Mouse (Mus musculus) kidney, embryonic 14.5 days (tissue): ENCODE results near the gene Macrod2. TPM values are rescaled to one million over a fixed set of nuclear protein-coding genes. Genes with fewer than 3 reads are reported as not detected.

Experiments
- ATAC-seq: fragments of 200-750 bp; cut with Nextera tagmentation; 2 replicates; pipeline ENCODE4 v1.8.0; 2017; ENCODE audit warnings: moderate number of reproducible peaks, mild to moderate bottlenecking, moderate TSS enrichment, moderate library complexity; ENCODE audit not compliant: low FRiP score, low TSS enrichment
- H3K27ac ChIP-seq: fragments of 300-500 bp; sonication (generic); 2 replicates; pipeline ENCODE4 v1.5.1; 2014; ENCODE audit warnings: low read depth, mild to moderate bottlenecking, low read length, moderate library complexity, mixed read lengths
- H3K27me3 ChIP-seq: fragments of 300-500 bp; sonication (generic); 2 replicates; pipeline ENCODE4 v1.6.1; 2014; ENCODE audit warnings: mild to moderate bottlenecking, low read length; ENCODE audit not compliant: control insufficient read depth, insufficient read depth
- H3K36me3 ChIP-seq: fragments of 300-500 bp; sonication (generic); 2 replicates; pipeline ENCODE4 v1.6.1; 2014; ENCODE audit warnings: low read length, mixed read lengths; ENCODE audit not compliant: control insufficient read depth, insufficient read depth
- H3K4me1 ChIP-seq: fragments of 300-500 bp; sonication (generic); 2 replicates; pipeline ENCODE4 v1.6.1; 2014; ENCODE audit warnings: low read length, mixed read lengths; ENCODE audit not compliant: control insufficient read depth, insufficient read depth
- H3K4me2 ChIP-seq: fragments of 300-500 bp; sonication (generic); replicated peaks from 2 replicates; pipeline ENCODE4 v1.6.1; 2014; ENCODE audit warnings: low read depth, mild to moderate bottlenecking, low read length
- H3K4me3 ChIP-seq: fragments of 300-500 bp; sonication (generic); 2 replicates; pipeline ENCODE4 v1.5.1; 2014; ENCODE audit warnings: mild to moderate bottlenecking, low read length
- H3K9ac ChIP-seq: fragments of 300-500 bp; sonication (generic); 2 replicates; pipeline ENCODE4 v1.6.1; 2014; ENCODE audit warnings: low read depth, mild to moderate bottlenecking, low read length, moderate library complexity
- H3K9me3 ChIP-seq: fragments of 300-500 bp; sonication (generic); 2 replicates; pipeline ENCODE4 v1.6.1; 2016; ENCODE audit warnings: low read length; ENCODE audit not compliant: control insufficient read depth
- WGBS: fragments of 180-500 bp; shearing (Covaris S2); extraction: QIAGEN DNeasy Blood & Tissue Kit; methylation state at CpG from one replicate; pipeline ENCODE4 v1.1.7; 2014; 5-methylcytosine and 5-hydroxymethylcytosine counted together
- polyA plus RNA-seq: library from polyadenylated mRNA; unstranded; fragments of >200 nt; fragmentation: Nextera tagmentation; extraction: Ambion mirVana; gene quantifications from 2 replicates; pipeline ENCODE4 v1.2.1, GENCODE M21; 2014

Gene Macrod2
- polyA plus RNA-seq, 1 experiment from 2014 or later: 22.2 TPM

- Histone ChIP-seq H3K4me1 (no peaks in the 10 kb centered on the region), H3K27ac (no peak overlapping the region), H3K9me3 (no peaks in the 10 kb centered on the region), H3K4me3 (no peak overlapping the region), H3K27me3 (no peaks in the 10 kb centered on the region), H3K9ac (no peak overlapping the region), H3K4me2 (no peak overlapping the region), H3K36me3 (no peaks in the 10 kb centered on the region)
- peak; percentile 78 for ATAC-seq
- 40% methylated on average over 1 of the region's 1 CpGs for WGBS
Measured at GRCm38 (mm10) chr2:141173167-141173566, 778.1 kb downstream of the Macrod2 start.

GRCm38 (mm10) chr2:141173607-141174006, 778.5 kb downstream of the Macrod2 start:
- Histone ChIP-seq H3K27ac (no peak overlapping the region), H3K4me3 (no peak overlapping the region), H3K9me3 (no peaks in the 10 kb centered on the region), H3K4me2 (no peak overlapping the region), H3K9ac (no peak overlapping the region), H3K4me1 (no peaks in the 10 kb centered on the region), H3K27me3 (no peaks in the 10 kb centered on the region), H3K36me3 (no peaks in the 10 kb centered on the region)
- 35% methylated on average over 3 of the region's 3 CpGs for WGBS
- ATAC-seq: peak; percentile 62

GRCm38 (mm10) chr2:141180656-141181055, 785.5 kb downstream of the Macrod2 start:
- Histone ChIP-seq H3K27ac (no peak overlapping the region), H3K36me3 (no peaks in the 10 kb centered on the region), H3K9me3 (no peaks in the 10 kb centered on the region), H3K4me2 (no peak overlapping the region), H3K4me1 (no peaks in the 10 kb centered on the region), H3K4me3 (no peak overlapping the region), H3K9ac (no peak overlapping the region), H3K27me3 (no peaks in the 10 kb centered on the region)
- no peak for ATAC-seq
- WGBS: 58% methylated on average over 1 of the region's 1 CpGs

GRCm38 (mm10) chr2:141182034-141182759, 787.1 kb downstream of the Macrod2 start:
- H3K4me1 ChIP-seq: no peaks in the 10 kb centered on the region
- H3K36me3 ChIP-seq: no peaks in the 10 kb centered on the region
- H3K4me2 ChIP-seq: no peak overlapping the region
- ATAC-seq: no peak
- no peak overlapping the region for H3K4me3 ChIP-seq
- WGBS: 58% methylated on average over 5 of the region's 5 CpGs
- H3K27ac ChIP-seq: no peak overlapping the region
- H3K9me3 ChIP-seq: no peaks in the 10 kb centered on the region
- H3K9ac ChIP-seq: no peak overlapping the region
- H3K27me3 ChIP-seq: no peaks in the 10 kb centered on the region

- Histone ChIP-seq H3K36me3 (no peaks in the 10 kb centered on the region), H3K4me2 (no peak overlapping the region), H3K27me3 (no peaks in the 10 kb centered on the region), H3K9me3 (no peaks in the 10 kb centered on the region), H3K9ac (no peak overlapping the region), H3K4me3 (no peak overlapping the region), H3K27ac (no peak overlapping the region), H3K4me1 (no peaks in the 10 kb centered on the region)
- peak; percentile 57; the same call in 1 of the 2 replicates for ATAC-seq
Measured at GRCm38 (mm10) chr2:141194476-141194875, 799.4 kb downstream of the Macrod2 start.

GRCm38 (mm10) chr2:141200481-141200880, 805.4 kb downstream of the Macrod2 start:
- Histone ChIP-seq H3K36me3 (no peaks in the 10 kb centered on the region), H3K27me3 (no peaks in the 10 kb centered on the region), H3K4me2 (no peak overlapping the region), H3K4me1 (no peaks in the 10 kb centered on the region), H3K9ac (no peak overlapping the region), H3K27ac (no peak overlapping the region), H3K4me3 (no peak overlapping the region), H3K9me3 (no peaks in the 10 kb centered on the region)
- 75% methylated on average over 4 of the region's 4 CpGs for WGBS
- no peak for ATAC-seq

- no peak for ATAC-seq
- Histone ChIP-seq H3K4me2 (no peak overlapping the region), H3K27ac (no peak overlapping the region), H3K4me1 (no peaks in the 10 kb centered on the region), H3K4me3 (no peak overlapping the region), H3K9me3 (no peaks in the 10 kb centered on the region), H3K27me3 (no peaks in the 10 kb centered on the region), H3K9ac (no peak overlapping the region), H3K36me3 (no peaks in the 10 kb centered on the region)
- WGBS: 64% methylated on average over 2 of the region's 2 CpGs
Measured at GRCm38 (mm10) chr2:141201303-141202014, 806.4 kb downstream of the Macrod2 start.

- no peaks in the 10 kb centered on the region for H3K27me3 ChIP-seq
- WGBS: 86% methylated on average over 1 of the region's 1 CpGs
- ATAC-seq: no peak
Measured at GRCm38 (mm10) chr2:141202015-141202364, 806.9 kb downstream of the Macrod2 start.

GRCm38 (mm10) chr2:141211346-141211745, 816.2 kb downstream of the Macrod2 start:
- Histone ChIP-seq H3K9me3 (no peaks in the 10 kb centered on the region), H3K4me1 (no peaks in the 10 kb centered on the region), H3K36me3 (no peaks in the 10 kb centered on the region), H3K27ac (no peak overlapping the region), H3K27me3 (no peaks in the 10 kb centered on the region), H3K4me2 (no peak overlapping the region), H3K4me3 (no peak overlapping the region), H3K9ac (no peak overlapping the region)
- 90% methylated on average over 5 of the region's 5 CpGs for WGBS
- ATAC-seq: no peak

More at GRCm38 (mm10) chr2:141202015-141202364, 806.9 kb downstream of the Macrod2 start:
- Histone ChIP-seq H3K9ac (no peak overlapping the region), H3K36me3 (no peaks in the 10 kb centered on the region), H3K9me3 (no peaks in the 10 kb centered on the region), H3K27ac (no peak overlapping the region), H3K4me2 (no peak overlapping the region), H3K4me1 (no peaks in the 10 kb centered on the region), H3K4me3 (no peak overlapping the region)
